Comparison of ENCODE assay signal across 8 mouse cellular contexts in the genomic region with DNA sequence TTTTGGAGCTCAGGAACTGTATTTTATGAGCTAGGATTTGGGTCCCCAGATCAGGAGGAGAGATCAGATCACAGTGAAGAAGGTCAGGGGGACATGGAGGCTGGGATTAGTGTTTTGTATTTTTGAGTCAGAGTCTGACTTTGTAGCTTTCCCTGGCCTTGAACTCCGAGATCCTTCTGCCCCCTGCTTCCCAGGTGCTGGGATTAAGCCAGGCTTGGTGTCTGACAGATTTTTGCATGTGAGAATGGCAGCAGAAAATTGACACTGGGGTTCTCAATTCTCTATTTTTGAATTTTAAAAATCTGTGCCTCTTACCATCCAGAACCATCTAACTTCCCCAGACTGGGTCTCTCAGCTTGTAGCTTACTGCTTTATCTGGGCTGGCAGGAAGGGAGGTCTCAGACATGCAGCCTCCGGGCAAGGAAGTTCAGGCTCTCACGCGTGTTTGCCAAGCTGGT. TPM values are rescaled to one million over a fixed set of nuclear protein-coding genes. Genes with fewer than 3 reads are reported as not detected.
DNase-seq lines count a peak whose midpoint lies in the region; ATAC-seq and TF ChIP-seq lines count a peak whose summit lies in the region.

No protein-coding gene starts in this region.

- H3K9ac ChIP-seq in liver, embryonic 12.5 days, result peak overlapping the region; percentile 79; the same call in 1 of the 2 replicates
- peak overlapping the region; percentile 70 for H3K9ac ChIP-seq in stomach, embryonic 16.5 days (ENCODE audit: low read length)

- TF ChIP-seq POLR2A in spleen, adult 2 months (IDR thresholded peaks at IDR 0.05; ENCODE audit: low read depth, low read length), result no peak

- no peak for ATAC-seq in erythroblast, adult 5-6 weeks (replicated peaks; ENCODE audit: low FRiP score, poor library complexity, severe bottlenecking)
- no peak for ATAC-seq in liver, embryonic 12.5 days
- no peak for ATAC-seq in stomach, embryonic 16.5 days (ENCODE audit: insufficient read depth, low FRiP score)
- no peak for ATAC-seq in inflammation-experienced regulatory T-cells, adult 6 months

- no peak for TF ChIP-seq CTCF in spleen, adult 2 months (IDR thresholded peaks at IDR 0.05; ENCODE audit: extremely low read depth, insufficient read depth, insufficient read length, insufficient replicate concordance)

- peaks cover 76% of the 10 kb centered on the region for H3K4me1 ChIP-seq in erythroblast, embryonic 14.5 days (ENCODE audit: control insufficient read depth)
- peaks cover 19% of the 10 kb centered on the region; the same call in 1 of the 2 replicates for H3K4me1 ChIP-seq in spleen, adult 2 months (ENCODE audit: control insufficient read depth, insufficient read depth, insufficient read length)
- H3K4me1 ChIP-seq in liver, embryonic 12.5 days, result peaks cover 67% of the 10 kb centered on the region
- peaks cover 30% of the 10 kb centered on the region for H3K4me1 ChIP-seq in stomach, embryonic 16.5 days (ENCODE audit: control insufficient read depth, insufficient read depth, low read length)

- H3K27me3 ChIP-seq in erythroblast, embryonic 14.5 days (ENCODE audit: control insufficient read depth), result no peaks in the 10 kb centered on the region
- no peaks in the 10 kb centered on the region for H3K27me3 ChIP-seq in spleen, adult 2 months (ENCODE audit: control insufficient read depth, insufficient read depth, low read length)
- H3K27me3 ChIP-seq in liver, embryonic 12.5 days (replicated peaks), result no peaks in the 10 kb centered on the region
- H3K27me3 ChIP-seq in stomach, embryonic 16.5 days (ENCODE audit: control insufficient read depth, insufficient read depth, low read length), result no peaks in the 10 kb centered on the region

- peak overlapping the region; percentile 80 for H3K4me3 ChIP-seq in erythroblast, embryonic 14.5 days (replicated peaks)
- H3K4me3 ChIP-seq in spleen, adult 2 months (ENCODE audit: extremely low read depth, insufficient read depth, insufficient read length), result no peak overlapping the region
- H3K4me3 ChIP-seq in liver, embryonic 12.5 days, result peak overlapping the region; percentile 82; the same call in 1 of the 2 replicates
- H3K4me3 ChIP-seq in stomach, embryonic 16.5 days (replicated peaks; ENCODE audit: low read length), result no peak overlapping the region

- 57% methylated on average over 4 of the region's 4 CpGs for WGBS in spleen, adult 2 months
- WGBS in liver, embryonic 12.5 days (ENCODE audit: insufficient replicate concordance), result 53% methylated on average over 4 of the region's 4 CpGs
- 65% methylated on average over 4 of the region's 4 CpGs for WGBS in stomach, embryonic 16.5 days

- H3K36me3 ChIP-seq in erythroblast, embryonic 14.5 days (ENCODE audit: control insufficient read depth), result peaks cover 72% of the 10 kb centered on the region
- H3K36me3 ChIP-seq in spleen, adult 2 months (ENCODE audit: control insufficient read depth, insufficient read depth, low read length), result peaks cover 7% of the 10 kb centered on the region
- H3K36me3 ChIP-seq in liver, embryonic 12.5 days, result peaks cover 56% of the 10 kb centered on the region
- peaks cover 20% of the 10 kb centered on the region for H3K36me3 ChIP-seq in stomach, embryonic 16.5 days (ENCODE audit: control insufficient read depth, insufficient read depth, low read length)

- H3K4me2 ChIP-seq in liver, embryonic 12.5 days, result peak overlapping the region; percentile 95
- H3K4me2 ChIP-seq in stomach, embryonic 16.5 days (ENCODE audit: low read depth, low read length), result peak overlapping the region; percentile 58

- DNase-seq in spleen, adult 2 months (ENCODE audit: low read depth in 1 of 2, low spot score in 2 of 2), result no peak
- no peak for DNase-seq in spleen, adult 12 weeks (ENCODE audit: low spot score)
- DNase-seq in urinary bladder, postnatal 14 days (ENCODE audit: low spot score), result no peak

- peak overlapping the region; percentile 91 for H3K27ac ChIP-seq in spleen, adult 2 months (ENCODE audit: insufficient read depth, low read length)
- peak overlapping the region; percentile 89 for H3K27ac ChIP-seq in liver, embryonic 12.5 days
- H3K27ac ChIP-seq in stomach, embryonic 16.5 days (ENCODE audit: low read length), result peak overlapping the region; percentile 89

- H3K9me3 ChIP-seq in erythroblast, embryonic 14.5 days (ENCODE audit: control insufficient read depth, low read length), result peaks cover 6% of the 10 kb centered on the region
- no peaks in the 10 kb centered on the region for H3K9me3 ChIP-seq in liver, embryonic 12.5 days (replicated peaks)
- no peaks in the 10 kb centered on the region for H3K9me3 ChIP-seq in stomach, embryonic 16.5 days (replicated peaks; ENCODE audit: control insufficient read depth, low read length)

RNA-seq across cellular contexts. Expression of a gene that starts 1.4 kb away (rescaled TPM):
- 24.1 and 26.2 TPM in 2 replicates for polyA plus RNA-seq in erythroblast, embryonic 14.5 days (2012)
- total RNA-seq in erythroblast, adult 5-6 weeks (2015; ENCODE audit: low replicate concordance), result 11.9 and 38.4 TPM in 2 replicates
- 10.5 and 21.3 TPM in 2 replicates for total RNA-seq in erythroblast, adult 5-6 weeks (2017; ENCODE audit: low replicate concordance)
- polyA plus RNA-seq in spleen, adult 2 months (2012; rRNA removed), result 110 and 124 TPM in 2 replicates
- 134 and 140 TPM in 2 replicates for polyA plus RNA-seq in liver, embryonic 12.5 days (2016; fragmentation: Nextera tagmentation; extraction: Ambion mirVana)
- 131 and 139 TPM in 2 replicates for polyA plus RNA-seq in stomach, embryonic 16.5 days (2015; fragmentation: Nextera tagmentation; extraction: Ambion mirVana)
- 10 to 100 TPM; 19.2 to 30.4 (median 25.9) TPM for polyA plus RNA-seq in inflammation-experienced regulatory T-cells, adult 6 months (2017; shearing (Covaris generic))

RNA-seq across cellular contexts. Expression of a gene that starts 5.9 kb away (rescaled TPM):
- polyA plus RNA-seq in erythroblast, embryonic 14.5 days (2012), result 197 and 289 TPM in 2 replicates
- total RNA-seq in erythroblast, adult 5-6 weeks (2015; ENCODE audit: low replicate concordance), result 38.2 and 42.4 TPM in 2 replicates
- total RNA-seq in erythroblast, adult 5-6 weeks (2017; ENCODE audit: low replicate concordance), result 56.0 and 60.8 TPM in 2 replicates
- polyA plus RNA-seq in spleen, adult 2 months (2012; rRNA removed), result 399 and 753 TPM in 2 replicates
- 594 and 628 TPM in 2 replicates for polyA plus RNA-seq in liver, embryonic 12.5 days (2016; fragmentation: Nextera tagmentation; extraction: Ambion mirVana)
- 669 and 707 TPM in 2 replicates for polyA plus RNA-seq in stomach, embryonic 16.5 days (2015; fragmentation: Nextera tagmentation; extraction: Ambion mirVana)
- 100 to 1,000 TPM; 289 to 335 (median 330) TPM for polyA plus RNA-seq in inflammation-experienced regulatory T-cells, adult 6 months (2017; shearing (Covaris generic))

RNA-seq across cellular contexts. Expression of a gene that starts 13.3 kb away (rescaled TPM):
- 0.53 and 0.55 TPM in 2 replicates for polyA plus RNA-seq in erythroblast, embryonic 14.5 days (2012)
- 1.5 TPM in 1 of 2 replicates, not detected in the other for total RNA-seq in erythroblast, adult 5-6 weeks (2015; ENCODE audit: low replicate concordance)
- 0.51 and 0.70 TPM in 2 replicates for total RNA-seq in erythroblast, adult 5-6 weeks (2017; ENCODE audit: low replicate concordance)
- 13.4 and 22.6 TPM in 2 replicates for polyA plus RNA-seq in spleen, adult 2 months (2012; rRNA removed)
- 2.1 TPM in 2 replicates for polyA plus RNA-seq in liver, embryonic 12.5 days (2016; fragmentation: Nextera tagmentation; extraction: Ambion mirVana)
- polyA plus RNA-seq in stomach, embryonic 16.5 days (2015; fragmentation: Nextera tagmentation; extraction: Ambion mirVana), result 3.0 and 4.1 TPM in 2 replicates
- 1 to 10 TPM in 1 of 3 experiments, under 1 TPM in 2; 0.79 to 1.3 (median 0.79) TPM for polyA plus RNA-seq in inflammation-experienced regulatory T-cells, adult 6 months (2017; shearing (Covaris generic))

RNA-seq across cellular contexts. Expression of a gene that starts 32.7 kb away (rescaled TPM):
- 61.1 and 64.8 TPM in 2 replicates for polyA plus RNA-seq in erythroblast, embryonic 14.5 days (2012)
- total RNA-seq in erythroblast, adult 5-6 weeks (2015; ENCODE audit: low replicate concordance), result 30.7 and 31.1 TPM in 2 replicates
- 27.9 and 39.6 TPM in 2 replicates for total RNA-seq in erythroblast, adult 5-6 weeks (2017; ENCODE audit: low replicate concordance)
- polyA plus RNA-seq in spleen, adult 2 months (2012; rRNA removed), result 173 and 240 TPM in 2 replicates
- polyA plus RNA-seq in liver, embryonic 12.5 days (2016; fragmentation: Nextera tagmentation; extraction: Ambion mirVana), result 110 and 115 TPM in 2 replicates
- polyA plus RNA-seq in stomach, embryonic 16.5 days (2015; fragmentation: Nextera tagmentation; extraction: Ambion mirVana), result 46.1 and 57.9 TPM in 2 replicates
- 1 to 10 TPM; 6.7 to 8.2 (median 7.9) TPM for polyA plus RNA-seq in inflammation-experienced regulatory T-cells, adult 6 months (2017; shearing (Covaris generic))

RNA-seq across cellular contexts. Expression of a gene that starts 44.5 kb away (rescaled TPM):
- not detected in 2 replicates for polyA plus RNA-seq in erythroblast, embryonic 14.5 days (2012)
- total RNA-seq in erythroblast, adult 5-6 weeks (2015; ENCODE audit: low replicate concordance), result not detected in 2 replicates
- not detected in 2 replicates for total RNA-seq in erythroblast, adult 5-6 weeks (2017; ENCODE audit: low replicate concordance)
- 0.04 TPM in 1 of 2 replicates, not detected in the other for polyA plus RNA-seq in spleen, adult 2 months (2012; rRNA removed)
- 0.06 and 0.10 TPM in 2 replicates for polyA plus RNA-seq in liver, embryonic 12.5 days (2016; fragmentation: Nextera tagmentation; extraction: Ambion mirVana)
- polyA plus RNA-seq in stomach, embryonic 16.5 days (2015; fragmentation: Nextera tagmentation; extraction: Ambion mirVana), result 0.14 and 0.61 TPM in 2 replicates
- polyA plus RNA-seq in inflammation-experienced regulatory T-cells, adult 6 months (2017; shearing (Covaris generic)), result not detected

Comparison
In these comparisons a context has a peak if more than half of its experiments do, and no peak if none do; other contexts are left out.
1. H3K4me3 ChIP-seq: peak in erythroblast, embryonic 14.5 days (single experiment) and liver, embryonic 12.5 days (single experiment); none in spleen, adult 2 months (single experiment) and stomach, embryonic 16.5 days (single experiment).
2. Peak in every context shown above with its lines, with median percentiles within 50 percentile points of each other: H3K27ac ChIP-seq.